ENCODE assay signal across 8 mouse cellular contexts in the genomic region with DNA sequence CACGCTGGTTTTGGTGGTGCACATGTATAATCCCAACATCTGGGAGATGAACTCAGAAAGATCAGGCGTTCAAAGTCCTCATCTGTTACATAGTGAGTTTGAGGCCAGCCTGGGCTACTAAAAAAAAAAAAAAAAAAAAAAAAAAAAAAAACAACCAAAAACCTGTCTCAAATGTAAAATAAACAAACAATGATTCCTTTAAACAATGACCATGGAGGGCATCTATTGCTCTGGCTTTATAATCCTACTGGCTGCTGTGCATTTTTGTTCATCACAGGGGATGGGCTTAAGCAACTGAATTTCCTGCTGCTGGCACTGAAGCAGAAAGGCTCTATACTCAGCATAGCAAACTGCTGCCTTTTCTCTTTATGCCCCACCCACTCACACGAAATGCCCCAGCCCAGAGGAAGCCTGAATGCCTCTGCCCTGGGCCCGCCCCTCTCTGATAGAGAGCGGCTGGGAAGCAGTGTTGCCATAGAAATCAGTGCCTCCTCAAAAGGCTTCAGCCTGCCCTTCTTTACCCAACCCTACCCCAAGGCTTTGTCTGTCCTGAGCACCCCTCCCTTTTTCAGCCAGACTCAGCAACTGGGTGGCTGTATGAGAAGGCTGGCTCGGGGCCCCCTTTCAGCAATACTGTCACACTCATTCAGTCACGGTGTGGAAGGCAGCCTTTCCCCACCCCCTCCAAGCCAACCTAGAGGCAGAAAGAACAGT. TPM values are rescaled to one million over a fixed set of nuclear protein-coding genes. Genes with fewer than 3 reads are reported as not detected.
DNase-seq lines count a peak whose midpoint lies in the region; ATAC-seq lines count a peak whose summit lies in the region.

No protein-coding gene starts in this region.

- DNase-seq in cerebellum, adult 11-12 months, result peak; percentile 58
- DNase-seq in cerebellum, adult 18-20 months, result no peak
- peak; percentile 78 for DNase-seq in adipocyte (ENCODE audit: low spot score)
- DNase-seq in limb, embryonic 10.5 days (ENCODE audit: low spot score), result no peak
- DNase-seq in midbrain, embryonic 10.5 days (ENCODE audit: low spot score), result peak; percentile 92
- DNase-seq in spleen, adult 12 weeks (ENCODE audit: low spot score), result peak; percentile 56

- peak overlapping the region; percentile 56 for H3K4me3 ChIP-seq in forebrain, embryonic 12.5 days (replicated peaks)
- H3K4me3 ChIP-seq in hindbrain, embryonic 13.5 days, result peak overlapping the region; percentile 56
- H3K4me3 ChIP-seq in limb, embryonic 10.5 days, result peak overlapping the region; percentile 18
- H3K4me3 ChIP-seq in midbrain, embryonic 10.5 days, result peak overlapping the region; percentile 75

- peak overlapping the region; percentile 84 for H3K4me2 ChIP-seq in forebrain, embryonic 12.5 days
- peak overlapping the region; percentile 71 for H3K4me2 ChIP-seq in hindbrain, embryonic 13.5 days

- peak; percentile 80 for ATAC-seq in forebrain, embryonic 12.5 days (ENCODE audit: low FRiP score)
- peak; percentile 62 for ATAC-seq in hindbrain, embryonic 13.5 days (ENCODE audit: low FRiP score)

- peaks cover 49% of the 10 kb centered on the region for H3K4me1 ChIP-seq in forebrain, embryonic 12.5 days
- peaks cover 49% of the 10 kb centered on the region for H3K4me1 ChIP-seq in hindbrain, embryonic 13.5 days (replicated peaks)
- H3K4me1 ChIP-seq in limb, embryonic 10.5 days, result peaks cover 44% of the 10 kb centered on the region
- H3K4me1 ChIP-seq in midbrain, embryonic 10.5 days, result peaks cover 78% of the 10 kb centered on the region

- no peaks in the 10 kb centered on the region; the same call in 1 of the 2 replicates for H3K36me3 ChIP-seq in forebrain, embryonic 12.5 days (replicated peaks)
- H3K36me3 ChIP-seq in hindbrain, embryonic 13.5 days, result no peaks in the 10 kb centered on the region
- H3K36me3 ChIP-seq in limb, embryonic 10.5 days, result no peaks in the 10 kb centered on the region
- peaks cover 5% of the 10 kb centered on the region; the same call in 1 of the 2 replicates for H3K36me3 ChIP-seq in midbrain, embryonic 10.5 days

- H3K9ac ChIP-seq in forebrain, embryonic 12.5 days, result peak overlapping the region; percentile 73
- peak overlapping the region; percentile 76 for H3K9ac ChIP-seq in hindbrain, embryonic 13.5 days

- no peaks in the 10 kb centered on the region for H3K9me3 ChIP-seq in forebrain, embryonic 12.5 days
- no peaks in the 10 kb centered on the region for H3K9me3 ChIP-seq in hindbrain, embryonic 13.5 days
- no peaks in the 10 kb centered on the region for H3K9me3 ChIP-seq in limb, embryonic 10.5 days (replicated peaks)
- H3K9me3 ChIP-seq in midbrain, embryonic 10.5 days (replicated peaks), result no peaks in the 10 kb centered on the region

- peak overlapping the region; percentile 97 for H3K27ac ChIP-seq in forebrain, embryonic 12.5 days
- peak overlapping the region; percentile 88 for H3K27ac ChIP-seq in hindbrain, embryonic 13.5 days
- peak overlapping the region; percentile 61 for H3K27ac ChIP-seq in limb, embryonic 10.5 days
- H3K27ac ChIP-seq in midbrain, embryonic 10.5 days (replicated peaks), result peak overlapping the region; percentile 96

- H3K27me3 ChIP-seq in forebrain, embryonic 12.5 days, result no peaks in the 10 kb centered on the region
- no peaks in the 10 kb centered on the region for H3K27me3 ChIP-seq in hindbrain, embryonic 13.5 days
- 0 out of 2 replicates have a peak, but pooled peaks cover 3% of the 10 kb centered on the region for H3K27me3 ChIP-seq in limb, embryonic 10.5 days (ENCODE audit: low read depth, poor library complexity, severe bottlenecking)
- no peaks in the 10 kb centered on the region for H3K27me3 ChIP-seq in midbrain, embryonic 10.5 days (ENCODE audit: low read depth, poor library complexity, severe bottlenecking)

- WGBS in forebrain, embryonic 12.5 days, result 7% methylated on average over 7 of the region's 7 CpGs
- WGBS in hindbrain, embryonic 13.5 days, result 7% methylated on average over 7 of the region's 7 CpGs
- WGBS in limb, embryonic 10.5 days, result 22% methylated on average over 7 of the region's 7 CpGs
- 12% methylated on average over 7 of the region's 7 CpGs for WGBS in midbrain, embryonic 10.5 days

RNA-seq across cellular contexts. Expression of gene Fam214b, which starts 2.2 kb away (rescaled TPM):
- 40.3 and 40.6 TPM in 2 replicates for polyA plus RNA-seq in forebrain, embryonic 12.5 days (2016; fragmentation: Nextera tagmentation; extraction: Ambion mirVana)
- polyA plus RNA-seq in hindbrain, embryonic 13.5 days (2015; fragmentation: Nextera tagmentation; extraction: Ambion mirVana), result 33.3 and 34.1 TPM in 2 replicates
- polyA plus RNA-seq in limb, embryonic 10.5 days (2016; fragmentation: Nextera tagmentation; extraction: Ambion mirVana), result 6.6 and 8.5 TPM in 2 replicates
- 27.4 and 40.4 TPM in 2 replicates for polyA plus RNA-seq in midbrain, embryonic 10.5 days (2016; fragmentation: Nextera tagmentation; extraction: Ambion mirVana)

RNA-seq across cellular contexts. Expression of gene Stoml2, which starts 12.3 kb away (rescaled TPM):
- 308 and 324 TPM in 2 replicates for polyA plus RNA-seq in forebrain, embryonic 12.5 days (2016; fragmentation: Nextera tagmentation; extraction: Ambion mirVana)
- polyA plus RNA-seq in hindbrain, embryonic 13.5 days (2015; fragmentation: Nextera tagmentation; extraction: Ambion mirVana), result 226 and 232 TPM in 2 replicates
- polyA plus RNA-seq in limb, embryonic 10.5 days (2016; fragmentation: Nextera tagmentation; extraction: Ambion mirVana), result 484 and 538 TPM in 2 replicates
- polyA plus RNA-seq in midbrain, embryonic 10.5 days (2016; fragmentation: Nextera tagmentation; extraction: Ambion mirVana), result 419 and 471 TPM in 2 replicates

RNA-seq across cellular contexts. Expression of gene Unc13b, which starts 15.0 kb away (rescaled TPM):
- 25.3 and 25.5 TPM in 2 replicates for polyA plus RNA-seq in forebrain, embryonic 12.5 days (2016; fragmentation: Nextera tagmentation; extraction: Ambion mirVana)
- 18.6 and 19.7 TPM in 2 replicates for polyA plus RNA-seq in hindbrain, embryonic 13.5 days (2015; fragmentation: Nextera tagmentation; extraction: Ambion mirVana)
- polyA plus RNA-seq in limb, embryonic 10.5 days (2016; fragmentation: Nextera tagmentation; extraction: Ambion mirVana), result 0.92 and 2.1 TPM in 2 replicates
- polyA plus RNA-seq in midbrain, embryonic 10.5 days (2016; fragmentation: Nextera tagmentation; extraction: Ambion mirVana), result 9.9 and 14.2 TPM in 2 replicates

RNA-seq across cellular contexts. Expression of gene Pigo, which starts 18.2 kb away (rescaled TPM):
- 24.9 and 26.7 TPM in 2 replicates for polyA plus RNA-seq in forebrain, embryonic 12.5 days (2016; fragmentation: Nextera tagmentation; extraction: Ambion mirVana)
- 27.4 and 27.5 TPM in 2 replicates for polyA plus RNA-seq in hindbrain, embryonic 13.5 days (2015; fragmentation: Nextera tagmentation; extraction: Ambion mirVana)
- polyA plus RNA-seq in limb, embryonic 10.5 days (2016; fragmentation: Nextera tagmentation; extraction: Ambion mirVana), result 21.7 and 27.5 TPM in 2 replicates
- polyA plus RNA-seq in midbrain, embryonic 10.5 days (2016; fragmentation: Nextera tagmentation; extraction: Ambion mirVana), result 21.8 and 27.5 TPM in 2 replicates

RNA-seq across cellular contexts. Expression of gene Fancg, which starts 33.5 kb away (rescaled TPM):
- 21.6 and 26.7 TPM in 2 replicates for polyA plus RNA-seq in forebrain, embryonic 12.5 days (2016; fragmentation: Nextera tagmentation; extraction: Ambion mirVana)
- polyA plus RNA-seq in hindbrain, embryonic 13.5 days (2015; fragmentation: Nextera tagmentation; extraction: Ambion mirVana), result 20.0 and 21.9 TPM in 2 replicates
- polyA plus RNA-seq in limb, embryonic 10.5 days (2016; fragmentation: Nextera tagmentation; extraction: Ambion mirVana), result 25.5 and 26.8 TPM in 2 replicates
- polyA plus RNA-seq in midbrain, embryonic 10.5 days (2016; fragmentation: Nextera tagmentation; extraction: Ambion mirVana), result 25.0 and 27.2 TPM in 2 replicates

Comparison
In these comparisons a context has a peak if more than half of its experiments do, and no peak if none do; other contexts are left out.
1. DNase-seq: peak in cerebellum, adult 11-12 months (single experiment), adipocyte (single experiment), midbrain, embryonic 10.5 days (single experiment) and spleen, adult 12 weeks (single experiment); none in cerebellum, adult 18-20 months (0 of 2) and limb, embryonic 10.5 days (single experiment).
2. H3K4me3 ChIP-seq: peak in every context shown above with its lines; median percentile 75 in midbrain, embryonic 10.5 days; 56 in forebrain, embryonic 12.5 days; 56 in hindbrain, embryonic 13.5 days; 18 in limb, embryonic 10.5 days.
3. Peak in every context shown above with its lines, with median percentiles within 50 percentile points of each other: H3K27ac ChIP-seq.